Mouse (Mus musculus): ENCODE data around the gene Mrnip. TPM values are rescaled to one million over a fixed set of nuclear protein-coding genes. Genes with fewer than 3 reads are reported as not detected.
"Not testable (repeated sequence)": the region's sequence is repeated elsewhere in the genome, so short reads cannot be mapped to it uniquely, and the experiment has no call there.

Mrnip gene
- polyA plus RNA-seq (2015; fragmentation: Nextera tagmentation; extraction: Ambion mirVana), result 19.3 and 19.7 TPM in 2 replicates

DNA sequence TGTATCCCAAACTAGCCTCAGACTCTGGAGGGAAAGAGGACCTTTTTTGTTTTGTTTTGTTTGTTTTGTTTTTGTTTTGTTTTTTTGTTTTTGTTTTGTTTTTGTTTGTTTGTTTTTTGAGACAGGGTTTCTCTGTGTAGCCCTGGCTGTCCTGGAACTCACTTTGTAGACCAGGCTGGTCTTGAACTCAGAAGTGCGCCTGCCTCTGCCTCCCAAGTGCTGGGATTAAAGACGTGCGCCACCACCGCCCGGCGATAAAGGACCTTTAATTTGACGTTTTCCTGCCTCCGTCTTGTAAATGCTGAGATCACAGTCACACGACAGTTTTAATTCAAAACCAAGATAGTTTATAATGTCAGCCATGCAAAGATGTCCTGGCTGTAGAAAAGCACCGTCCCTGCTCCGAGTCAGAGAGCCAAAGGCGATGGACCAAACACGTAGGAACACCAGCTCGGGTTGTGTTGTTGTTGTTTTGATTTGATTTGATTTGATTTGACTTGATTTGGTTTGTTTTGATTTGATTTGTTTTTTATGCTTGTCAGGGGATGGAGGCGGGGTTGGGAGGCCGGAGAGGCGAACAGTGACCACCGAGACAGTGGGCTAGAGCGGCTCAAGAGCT lies at the start of gene Mrnip:
Gene Mrnip, plus strand, starts transcription at position 334 of the 619 bp plus-strand sequence.
- peaks cover 43% of the 10 kb centered on the region for H3K36me3 ChIP-seq
- not testable (repeated sequence) for H3K4me1 ChIP-seq; H3K9me3 ChIP-seq (replicated peaks); H3K27me3 ChIP-seq
- ATAC-seq (ENCODE audit: insufficient number of reproducible peaks, low FRiP score, low TSS enrichment, low read depth), result peak; percentile 21; the same call in 1 of the 2 replicates
- WGBS, result 5% methylated on average over 19 of the region's 19 CpGs
- peak within 1 kb of the TSS; percentile 68 for H3K27ac ChIP-seq (replicated peaks)
- H3K4me2 ChIP-seq (replicated peaks), result peak within 1 kb of the TSS; percentile 66
- H3K4me3 ChIP-seq (replicated peaks), result peak within 1 kb of the TSS; percentile 68
- H3K9ac ChIP-seq, result peak within 1 kb of the TSS; percentile 57

DNA sequence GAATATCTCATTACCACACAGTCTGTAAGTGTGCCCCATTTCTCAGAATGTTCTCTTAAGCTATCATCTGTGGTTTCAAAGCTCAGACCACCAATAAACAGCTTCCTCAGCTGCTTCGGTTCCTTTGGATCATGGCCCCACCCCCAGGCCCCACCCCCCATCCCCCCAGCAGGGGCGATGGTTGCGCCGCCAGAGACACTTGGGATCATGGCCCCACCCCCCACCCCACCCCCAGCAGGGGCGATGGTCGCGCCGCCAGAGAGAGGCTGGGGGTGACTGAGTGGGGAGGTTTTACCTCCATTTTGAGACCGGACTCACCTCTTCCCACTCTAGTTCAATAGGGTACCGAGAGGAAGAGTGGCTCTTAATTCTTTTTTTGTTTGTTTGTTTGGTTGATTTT lies 46.5 kb upstream of the Mrnip start:
- Histone ChIP-seq H3K36me3 (no peaks in the 10 kb centered on the region), H3K4me2 (replicated peaks) (peak overlapping the region; percentile 39), H3K27me3 (no peaks in the 10 kb centered on the region), H3K4me1 (peaks cover 18% of the 10 kb centered on the region), H3K9me3 (replicated peaks) (no peaks in the 10 kb centered on the region), H3K4me3 (replicated peaks) (peak overlapping the region; percentile 12), H3K9ac (no peak overlapping the region), H3K27ac (replicated peaks) (no peak overlapping the region)
- no peak for ATAC-seq (ENCODE audit: insufficient number of reproducible peaks, low FRiP score, low TSS enrichment, low read depth)
- WGBS, result 5% methylated on average over 10 of the region's 10 CpGs

DNA sequence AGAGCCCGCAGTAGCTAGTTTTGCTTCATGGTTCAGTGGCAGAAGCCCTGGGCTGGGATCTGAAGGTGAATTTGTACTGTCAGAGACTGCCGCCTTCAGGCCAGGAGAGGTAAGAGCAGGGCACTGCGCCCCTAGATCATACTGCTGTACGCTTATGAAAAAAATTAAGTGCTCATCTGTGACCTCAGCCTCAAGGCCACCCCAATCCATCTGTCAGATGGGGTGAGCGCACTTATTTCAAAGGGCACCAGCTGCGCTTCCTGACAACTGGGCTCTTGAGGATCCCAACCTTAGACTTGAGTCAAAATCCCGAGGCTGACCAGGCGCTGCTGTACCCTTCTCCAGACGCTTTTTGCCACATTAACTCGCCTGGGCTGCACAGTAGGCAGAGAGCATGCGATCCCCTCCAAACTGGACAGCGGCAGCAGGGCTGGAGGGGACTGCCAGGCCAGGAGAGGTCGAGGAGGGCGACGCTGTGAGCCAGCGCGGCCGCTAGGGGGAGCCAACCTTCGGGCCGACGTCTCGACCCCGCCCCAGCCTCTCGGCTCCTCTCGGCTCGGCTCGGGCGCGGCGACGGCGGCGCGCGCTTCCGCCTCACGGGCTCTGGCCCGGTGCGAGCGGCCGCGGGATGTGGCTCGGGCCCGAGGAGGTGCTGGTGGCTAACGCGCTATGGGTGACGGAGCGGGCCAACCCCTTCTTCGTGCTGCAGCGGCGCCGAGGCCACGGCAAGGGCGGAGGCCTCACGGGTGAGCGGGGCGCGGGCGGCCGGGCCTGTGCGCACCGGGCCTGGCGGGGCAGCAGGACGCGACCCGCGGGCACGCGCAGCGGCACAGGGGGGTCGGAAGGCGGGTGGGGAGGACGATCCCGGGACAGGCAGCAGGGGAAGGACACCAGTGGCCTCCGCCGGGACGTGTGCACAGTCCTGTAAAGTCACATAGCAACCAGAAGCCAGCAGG lies 43.2 kb upstream of the Mrnip start, which contains the start of gene Tbc1d9b:
Gene Tbc1d9b, plus strand, starts transcription at position 586 of the 956 bp plus-strand sequence.
- ATAC-seq (ENCODE audit: insufficient number of reproducible peaks, low FRiP score, low TSS enrichment, low read depth), result peak; percentile 90
- Histone ChIP-seq H3K36me3 (peaks cover 10% of the 10 kb centered on the region), H3K9me3 (replicated peaks) (no peaks in the 10 kb centered on the region), H3K4me2 (replicated peaks) (peak within 1 kb of the TSS; percentile 93), H3K27ac (replicated peaks) (peak within 1 kb of the TSS; percentile 87), H3K4me3 (replicated peaks) (peak within 1 kb of the TSS; percentile 88), H3K27me3 (no peaks in the 10 kb centered on the region), H3K9ac (peak within 1 kb of the TSS; percentile 99), H3K4me1 (peaks cover 22% of the 10 kb centered on the region)
- under 1% methylated on average over 77 of the region's 77 CpGs for WGBS

DNA sequence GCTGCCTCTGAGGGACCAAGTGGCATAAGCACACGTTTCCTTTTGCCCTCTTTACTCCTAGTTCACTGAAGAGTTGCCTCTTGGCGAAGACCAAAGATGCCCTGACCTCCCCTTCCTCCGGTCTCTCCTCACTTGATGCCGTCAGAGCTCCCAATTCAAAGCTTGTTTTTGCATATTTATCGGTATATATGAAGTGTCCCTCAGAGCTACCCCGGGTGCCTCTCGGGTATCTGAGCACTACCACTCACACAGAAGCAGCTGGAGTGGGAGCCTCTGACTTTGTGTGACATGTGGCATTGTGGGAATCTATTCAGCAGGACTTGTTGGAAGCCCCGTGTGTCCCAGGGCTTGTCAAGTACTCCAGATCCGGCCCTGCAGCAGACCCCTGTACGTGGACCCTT lies 42.4 kb upstream of the Mrnip start:
- H3K4me2 ChIP-seq (replicated peaks), result peak overlapping the region; percentile 93
- WGBS, result 11% methylated on average over 10 of the region's 10 CpGs

DNA sequence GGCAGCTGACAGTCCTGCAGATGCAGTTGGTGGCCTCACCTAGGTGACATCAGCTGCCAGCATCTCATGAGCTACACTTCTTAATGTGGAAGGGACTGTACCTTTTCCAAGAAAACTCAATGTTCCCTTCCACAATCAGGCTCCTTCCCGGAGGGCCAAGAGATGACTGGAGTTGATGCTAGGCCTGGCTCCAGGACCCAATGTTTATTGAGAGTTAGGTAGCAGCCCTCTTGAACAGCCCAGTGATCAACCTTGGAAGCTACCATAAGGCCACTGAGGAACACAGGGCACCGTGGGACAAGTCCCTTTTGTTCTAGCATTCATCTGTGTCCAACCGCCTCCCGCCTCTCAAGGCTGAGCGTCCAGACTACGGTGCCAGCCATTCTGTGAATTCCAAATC lies 42.0 kb upstream of the Mrnip start:
- no peak for ATAC-seq (ENCODE audit: insufficient number of reproducible peaks, low FRiP score, low TSS enrichment, low read depth)
- no peaks in the 10 kb centered on the region for H3K9me3 ChIP-seq (replicated peaks)
- WGBS, result 86% methylated on average over 6 of the region's 6 CpGs
- H3K4me2 ChIP-seq (replicated peaks), result peak overlapping the region; percentile 93
- peak overlapping the region; percentile 88 for H3K4me3 ChIP-seq (replicated peaks)
- H3K27me3 ChIP-seq, result no peaks in the 10 kb centered on the region
- 0 out of 2 replicates have a peak overlapping the region, but pooled peaks have one; percentile 87 for H3K27ac ChIP-seq (replicated peaks)
- peaks cover 22% of the 10 kb centered on the region for H3K4me1 ChIP-seq
- H3K36me3 ChIP-seq, result peaks cover 22% of the 10 kb centered on the region
- H3K9ac ChIP-seq, result peak overlapping the region; percentile 99; the same call in 1 of the 2 replicates

More for the DNA sequence above, 42.4 kb upstream of the Mrnip start:
- Histone ChIP-seq H3K9me3 (replicated peaks) (no peaks in the 10 kb centered on the region), H3K4me3 (replicated peaks) (peak overlapping the region; percentile 88), H3K4me1 (peaks cover 22% of the 10 kb centered on the region), H3K36me3 (peaks cover 18% of the 10 kb centered on the region), H3K27ac (replicated peaks) (peak overlapping the region; percentile 87), H3K27me3 (no peaks in the 10 kb centered on the region), H3K9ac (peak overlapping the region; percentile 99)
- no peak for ATAC-seq (ENCODE audit: insufficient number of reproducible peaks, low FRiP score, low TSS enrichment, low read depth)

DNA sequence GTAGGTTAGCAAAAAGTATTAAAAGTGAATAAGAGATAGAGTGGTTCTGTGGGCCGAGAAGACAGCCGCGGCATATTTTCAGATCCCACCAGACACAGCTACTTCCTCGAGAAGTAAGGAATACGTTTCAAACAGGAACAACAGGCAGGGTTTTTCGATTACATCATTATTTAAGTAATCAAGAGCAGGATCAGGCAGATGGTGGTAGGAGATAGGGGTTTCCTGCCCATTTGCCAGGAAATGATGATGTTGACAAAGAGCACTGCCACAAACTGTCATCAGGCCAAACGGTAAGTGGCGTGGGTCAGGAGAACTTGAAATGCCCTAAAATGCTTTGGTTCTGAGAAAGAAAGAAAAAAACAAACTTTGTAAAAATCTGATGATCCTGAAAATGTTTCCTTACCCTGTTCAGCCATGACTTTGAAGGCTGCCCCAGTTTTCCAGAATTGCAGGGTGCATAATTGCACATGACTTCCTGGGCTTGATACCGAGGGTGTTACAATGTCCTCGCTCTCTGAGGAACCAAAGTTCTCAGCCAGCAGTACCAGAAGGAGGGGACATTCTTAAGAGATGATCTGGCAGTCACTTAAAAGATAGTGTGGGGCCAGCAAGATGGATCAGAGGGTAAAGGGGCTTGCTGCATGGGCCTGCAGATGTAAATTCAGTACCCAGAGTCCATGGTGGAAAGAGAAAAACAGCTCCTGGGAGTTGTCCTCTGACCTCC lies 39.9 kb upstream of the Mrnip start:
- Histone ChIP-seq H3K4me3 (replicated peaks) (no peak overlapping the region), H3K27ac (replicated peaks) (no peak overlapping the region; the same call in 1 of the 2 replicates), H3K9me3 (replicated peaks) (no peaks in the 10 kb centered on the region), H3K27me3 (no peaks in the 10 kb centered on the region), H3K4me1 (peaks cover 19% of the 10 kb centered on the region), H3K9ac (no peak overlapping the region), H3K4me2 (replicated peaks) (no peak overlapping the region), H3K36me3 (peaks cover 41% of the 10 kb centered on the region)
- 58% methylated on average over 10 of the region's 10 CpGs for WGBS
- ATAC-seq (ENCODE audit: insufficient number of reproducible peaks, low FRiP score, low TSS enrichment, low read depth), result no peak

DNA sequence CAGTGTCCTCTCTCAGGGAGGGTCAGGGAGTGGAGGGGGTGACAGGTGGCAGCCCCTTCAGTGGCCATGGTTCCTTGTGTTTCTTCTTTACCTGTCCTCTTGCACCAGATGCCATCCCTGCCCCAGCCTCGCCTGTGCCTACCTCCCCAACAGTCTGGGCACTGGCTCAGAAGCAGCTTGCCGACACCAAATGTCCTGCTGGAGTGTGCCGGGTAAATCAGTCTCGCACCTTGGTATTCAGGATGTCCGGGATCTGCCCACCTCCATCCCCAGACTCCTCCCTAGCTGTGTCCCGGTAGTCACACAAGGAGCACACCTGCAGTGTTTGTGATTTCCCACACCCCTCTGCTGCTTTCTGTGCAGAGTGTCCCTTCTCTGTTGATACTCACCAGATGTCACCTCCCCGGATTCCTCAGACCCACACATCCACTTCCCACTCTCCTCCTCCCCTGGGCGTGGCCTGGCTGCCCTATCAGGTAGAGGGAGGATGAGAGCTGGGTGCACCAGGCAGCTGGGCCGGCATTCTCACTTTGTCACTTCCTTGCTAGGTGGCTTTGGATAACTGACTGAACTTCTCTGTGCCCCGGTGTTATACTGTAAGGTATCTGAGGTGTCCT lies 35.9 kb upstream of the Mrnip start:
- H3K4me2 ChIP-seq (replicated peaks), result no peak overlapping the region
- peaks cover 78% of the 10 kb centered on the region for H3K36me3 ChIP-seq
- no peaks in the 10 kb centered on the region for H3K27me3 ChIP-seq
- no peak overlapping the region for H3K27ac ChIP-seq (replicated peaks)
- no peak overlapping the region for H3K9ac ChIP-seq
- peaks cover 4% of the 10 kb centered on the region; the same call in 1 of the 2 replicates for H3K4me1 ChIP-seq
- ATAC-seq (ENCODE audit: insufficient number of reproducible peaks, low FRiP score, low TSS enrichment, low read depth), result no peak
- H3K9me3 ChIP-seq (replicated peaks), result no peaks in the 10 kb centered on the region
- no peak overlapping the region for H3K4me3 ChIP-seq (replicated peaks)
- WGBS, result 69% methylated on average over 10 of the region's 10 CpGs

DNA sequence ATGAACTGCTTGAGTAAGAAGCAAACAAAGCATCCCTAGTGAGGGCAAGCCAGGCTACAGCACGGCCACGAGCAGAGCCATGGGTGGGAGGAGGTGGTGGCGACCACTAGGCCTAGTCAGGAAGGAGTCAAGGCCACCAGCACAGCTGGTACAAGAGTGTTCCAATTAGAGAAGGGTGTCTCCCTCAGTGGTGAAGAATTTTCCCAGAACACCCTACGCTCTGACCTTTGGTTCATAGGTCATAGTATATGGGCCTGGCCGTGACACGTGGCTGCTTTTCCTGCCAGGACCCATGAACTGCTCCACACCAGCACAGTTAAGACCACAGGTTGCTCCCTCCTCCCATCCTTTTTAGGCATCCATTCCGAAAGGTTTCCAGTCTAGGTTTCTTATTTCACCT lies 34.7 kb upstream of the Mrnip start:
- ATAC-seq (ENCODE audit: insufficient number of reproducible peaks, low FRiP score, low TSS enrichment, low read depth), result no peak
- no peak overlapping the region for H3K9ac ChIP-seq
- H3K4me3 ChIP-seq (replicated peaks), result no peak overlapping the region
- WGBS, result 74% methylated on average over 7 of the region's 7 CpGs
- no peaks in the 10 kb centered on the region for H3K4me1 ChIP-seq
- peaks cover 83% of the 10 kb centered on the region for H3K36me3 ChIP-seq
- H3K27ac ChIP-seq (replicated peaks), result no peak overlapping the region
- no peaks in the 10 kb centered on the region for H3K27me3 ChIP-seq
- H3K9me3 ChIP-seq (replicated peaks), result no peaks in the 10 kb centered on the region
- H3K4me2 ChIP-seq (replicated peaks), result no peak overlapping the region

DNA sequence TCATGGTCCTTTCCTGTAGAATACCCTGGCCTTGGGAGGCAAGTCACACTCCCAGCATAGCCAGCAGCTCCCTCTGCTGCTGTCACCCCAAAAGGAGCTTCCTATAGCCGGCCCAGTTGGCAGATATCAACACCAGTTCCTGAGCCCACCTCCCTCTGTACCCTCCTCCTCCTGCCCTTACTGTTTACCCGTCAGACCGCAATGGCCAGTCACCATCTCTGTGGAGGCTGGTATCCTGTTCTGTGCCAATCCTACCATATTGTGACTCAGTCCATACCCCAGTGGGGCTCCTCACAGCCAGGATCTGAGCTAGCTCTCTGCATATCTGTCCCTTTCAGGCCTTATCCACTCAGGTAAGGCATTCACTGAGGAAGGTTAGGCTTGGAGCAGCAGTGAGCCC lies 28.7 kb upstream of the Mrnip start:
- ATAC-seq (ENCODE audit: insufficient number of reproducible peaks, low FRiP score, low TSS enrichment, low read depth), result no peak
- WGBS, result 89% methylated on average over 3 of the region's 3 CpGs
- Histone ChIP-seq H3K9ac (no peak overlapping the region), H3K4me2 (replicated peaks) (no peak overlapping the region), H3K4me1 (no peaks in the 10 kb centered on the region), H3K27me3 (no peaks in the 10 kb centered on the region), H3K36me3 (peaks cover 86% of the 10 kb centered on the region), H3K9me3 (replicated peaks) (no peaks in the 10 kb centered on the region), H3K4me3 (replicated peaks) (no peak overlapping the region), H3K27ac (replicated peaks) (no peak overlapping the region)

DNA sequence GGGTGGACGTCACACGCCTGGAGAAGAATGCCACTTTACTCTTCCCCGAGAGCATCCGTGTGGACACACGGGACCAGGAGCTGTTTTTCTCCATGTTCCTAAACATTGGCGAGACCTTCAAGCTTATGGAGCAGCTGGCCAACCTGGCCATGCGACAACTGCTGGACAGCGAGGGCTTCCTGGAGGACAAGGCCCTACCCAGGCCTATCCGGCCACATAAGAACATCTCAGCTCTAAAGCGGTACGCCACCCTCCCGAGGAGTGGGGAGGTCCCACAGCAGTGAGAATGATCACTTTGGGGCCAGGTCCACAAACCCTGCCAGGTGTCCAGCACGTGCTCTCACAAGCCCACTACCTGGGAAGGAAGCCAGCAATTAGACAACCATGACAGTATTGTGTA lies 28.1 kb upstream of the Mrnip start:
- Histone ChIP-seq H3K27ac (replicated peaks) (no peak overlapping the region), H3K9ac (no peak overlapping the region), H3K36me3 (peaks cover 86% of the 10 kb centered on the region), H3K27me3 (no peaks in the 10 kb centered on the region), H3K4me3 (replicated peaks) (no peak overlapping the region), H3K4me1 (no peaks in the 10 kb centered on the region), H3K9me3 (replicated peaks) (no peaks in the 10 kb centered on the region), H3K4me2 (replicated peaks) (no peak overlapping the region)
- ATAC-seq (ENCODE audit: insufficient number of reproducible peaks, low FRiP score, low TSS enrichment, low read depth), result no peak
- 95% methylated on average over 13 of the region's 13 CpGs for WGBS

All from embryonic facial prominence, embryonic 15.5 days (tissue).